Mouse (Mus musculus) large intestine, adult 2 months (tissue): ENCODE measurements at regions not wholly inside any gene's neighbourhood (a gene's known extent, or its start where the extent isn't known, plus 50 kb on each side); places are given as distances from the start of the nearest gene placed in this dataset.

Source experiments
- DNase-seq: peaks from one replicate; pipeline ENCODE4 v3.0.0-alpha.2; 2012; ENCODE audit warnings: low read depth, low spot score
- WGBS: fragments of 180-500 bp; shearing (Covaris S2); methylation state at CpG from one replicate; pipeline ENCODE4 v1.1.7; 2018; 5-methylcytosine and 5-hydroxymethylcytosine counted together

DNA sequence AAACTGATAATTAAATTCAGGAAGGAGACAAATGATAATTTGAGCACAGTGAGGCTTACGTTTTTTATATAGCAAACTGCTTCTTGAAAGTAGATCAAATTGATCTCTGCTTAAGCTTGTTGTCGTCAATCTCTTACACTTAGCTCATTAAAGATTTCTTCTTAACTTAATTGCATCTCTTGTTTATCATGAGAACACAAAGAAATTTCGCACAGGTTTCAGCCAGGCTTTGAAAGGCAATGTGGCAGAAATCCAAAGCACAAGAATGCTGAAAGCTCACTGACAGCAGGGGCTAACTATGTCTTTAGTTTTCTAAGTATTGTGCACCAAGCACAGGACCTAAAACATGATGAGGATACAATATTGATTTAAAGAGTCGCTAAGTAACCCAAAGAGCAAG is 422.3 kb upstream of the A1bg start:
- WGBS, result 79% methylated on average over 4 of the region's 4 CpGs
- no peak for DNase-seq

DNA sequence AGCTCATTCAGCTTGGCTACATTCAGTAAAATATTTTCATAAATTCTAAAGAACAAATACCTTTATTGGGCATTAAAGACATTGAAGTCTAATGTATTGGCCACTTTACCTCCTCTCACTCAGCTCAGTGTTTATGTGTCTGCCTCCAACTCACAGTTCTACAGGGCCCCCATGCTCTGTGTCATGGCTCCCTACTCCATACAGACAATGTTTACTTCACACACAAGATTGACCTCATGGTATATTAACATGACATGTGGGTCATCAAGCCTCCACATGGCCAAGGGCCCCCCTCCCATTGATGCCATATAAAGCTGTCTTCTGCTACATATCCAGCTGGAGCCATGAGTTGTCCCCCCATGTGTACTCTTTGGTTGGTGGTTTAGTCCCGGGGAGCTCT is 419.8 kb upstream of the A1bg start:
- 74% methylated on average over 1 of the region's 1 CpGs for WGBS
- no peak for DNase-seq

DNA sequence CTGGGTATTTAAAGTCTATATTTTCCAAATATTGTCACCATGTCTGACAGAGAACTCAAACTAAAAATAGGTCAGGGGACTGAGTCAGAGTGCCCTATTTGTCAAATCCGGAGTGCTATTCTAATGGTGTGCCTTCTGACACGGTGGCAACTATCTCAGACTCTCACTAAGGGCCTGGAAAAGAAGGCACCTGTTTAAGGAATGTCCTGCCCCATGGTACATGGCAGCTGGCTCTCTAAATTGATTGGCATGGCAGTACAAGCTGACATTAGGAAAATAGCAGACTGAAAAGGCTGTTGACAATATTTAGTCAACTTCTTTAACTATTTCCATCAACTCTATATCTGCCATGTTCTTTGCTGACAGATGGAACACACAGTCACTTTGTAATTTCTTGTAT is 405.1 kb upstream of the A1bg start:
- WGBS, result 79% methylated on average over 2 of the region's 2 CpGs

DNA sequence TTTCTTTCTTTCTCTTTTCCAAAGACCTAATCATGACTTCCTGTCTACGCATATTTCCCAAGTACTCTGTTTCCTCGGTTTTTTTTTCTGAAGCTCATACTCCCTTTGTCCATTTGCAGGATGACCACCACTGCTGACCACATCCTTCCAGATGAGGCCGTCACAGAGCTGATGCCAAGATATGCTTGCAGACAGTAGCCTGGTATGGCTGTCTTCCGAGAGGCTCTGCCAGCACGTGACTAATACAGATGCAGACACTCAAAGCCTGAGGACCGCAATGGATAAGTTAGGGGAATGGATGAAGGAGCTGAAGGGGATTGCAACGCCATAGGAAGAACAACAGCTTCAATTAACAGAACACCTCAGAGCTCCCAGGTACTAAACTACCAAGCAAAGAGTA is 399.4 kb upstream of the A1bg start:
- no peak for DNase-seq
- WGBS, result 91% methylated on average over 7 of the region's 7 CpGs

More for the DNA sequence above, 405.1 kb upstream of the A1bg start:
- DNase-seq, result no peak

DNA sequence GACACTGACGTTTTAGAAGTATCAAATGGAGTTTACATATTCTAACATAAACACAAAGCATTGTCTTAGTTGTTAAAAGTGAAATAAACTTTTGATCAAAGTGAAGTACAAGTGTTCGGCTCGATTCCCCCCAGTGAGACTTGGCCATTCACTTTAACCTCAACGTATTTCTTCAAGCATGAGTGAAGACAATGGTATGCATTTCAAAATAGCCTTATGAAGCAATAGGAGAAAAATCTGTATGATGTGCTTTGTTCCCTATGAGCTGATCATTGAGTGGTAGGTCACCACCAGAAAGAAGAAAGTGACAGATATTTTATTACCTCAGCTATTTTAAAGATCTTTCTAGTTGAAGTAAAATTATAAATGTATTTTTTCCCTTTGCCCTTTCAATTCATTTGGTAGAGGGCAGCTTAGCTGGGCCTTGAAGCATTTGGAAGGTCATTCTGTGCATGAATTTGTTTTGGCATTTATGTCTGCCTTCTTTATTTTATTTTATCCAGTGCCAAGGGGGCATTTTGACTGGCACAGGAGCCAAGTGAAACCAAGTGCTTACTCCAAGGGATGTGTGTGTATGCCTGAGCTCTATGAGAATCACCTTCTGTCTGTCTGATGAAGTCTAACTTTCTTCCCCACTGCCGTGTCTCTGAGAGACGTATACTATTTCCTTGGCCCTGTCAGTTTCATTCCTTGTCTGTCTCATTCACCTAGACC is 386.8 kb upstream of the A1bg start:
- DNase-seq, result no peak

DNA sequence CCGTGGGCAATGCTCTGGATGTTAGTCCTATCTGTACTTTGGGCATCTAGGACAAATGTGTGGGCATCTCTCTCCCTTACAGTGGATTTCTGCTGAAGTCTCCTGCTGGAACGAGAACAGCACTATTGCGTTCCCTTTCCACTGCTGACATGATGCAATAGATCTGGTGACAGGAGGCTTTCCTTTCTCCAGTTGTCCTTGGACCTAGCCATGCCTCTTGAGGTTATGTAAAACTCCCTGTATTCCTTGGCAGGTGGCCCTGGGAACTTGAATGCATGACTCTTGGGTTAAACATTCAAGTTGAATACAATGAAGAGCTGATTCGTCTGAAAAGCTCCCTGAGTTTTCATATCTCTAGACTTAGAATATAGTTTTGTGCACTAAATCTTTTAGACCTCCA is 386.1 kb upstream of the A1bg start:
- WGBS, result 79% methylated on average over 4 of the region's 4 CpGs
- DNase-seq, result no peak

More for the DNA sequence above, 386.8 kb upstream of the A1bg start:
- 81% methylated on average over 6 of the region's 6 CpGs for WGBS

DNA sequence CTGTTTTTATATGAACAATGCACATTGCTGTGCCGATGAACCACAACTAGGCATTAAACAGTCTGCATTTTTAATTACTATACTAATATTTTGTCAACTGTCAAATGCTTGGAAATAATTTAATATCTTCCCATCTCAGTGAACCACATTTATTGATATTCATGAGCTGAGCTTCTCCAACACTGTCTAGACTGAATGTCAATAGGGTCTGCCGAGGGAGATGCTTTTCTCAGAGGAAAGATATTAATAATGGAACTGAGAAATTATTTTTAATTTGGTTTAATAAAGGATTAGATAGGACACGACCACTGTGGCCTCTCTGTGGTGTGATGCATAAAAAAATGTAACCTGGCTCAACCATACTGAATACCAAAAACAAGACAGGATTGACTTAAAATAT is 381.7 kb upstream of the A1bg start:
- WGBS, result 77% methylated on average over 3 of the region's 3 CpGs
- DNase-seq, result no peak

DNA sequence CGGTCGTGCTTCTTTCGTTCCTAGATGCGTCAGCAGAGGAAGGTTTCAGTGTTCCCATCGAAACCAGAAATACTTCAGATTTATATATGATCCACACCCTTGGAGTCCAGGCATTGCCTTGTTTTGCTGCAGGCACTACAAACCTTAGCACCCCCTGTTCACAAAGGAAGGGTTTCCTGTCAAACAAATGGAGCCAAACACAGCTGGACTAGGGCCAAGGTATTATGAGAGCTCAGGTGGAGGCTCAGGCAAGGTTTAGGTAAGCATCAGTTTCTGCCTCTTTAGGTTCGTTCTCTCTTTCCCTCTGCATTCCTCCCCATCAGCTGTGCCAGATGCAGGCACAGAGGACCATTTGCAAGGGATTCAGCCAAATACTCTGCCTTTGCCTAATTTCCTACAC is 377.0 kb upstream of the A1bg start:
- no peak for DNase-seq
- WGBS, result 69% methylated on average over 6 of the region's 6 CpGs

DNA sequence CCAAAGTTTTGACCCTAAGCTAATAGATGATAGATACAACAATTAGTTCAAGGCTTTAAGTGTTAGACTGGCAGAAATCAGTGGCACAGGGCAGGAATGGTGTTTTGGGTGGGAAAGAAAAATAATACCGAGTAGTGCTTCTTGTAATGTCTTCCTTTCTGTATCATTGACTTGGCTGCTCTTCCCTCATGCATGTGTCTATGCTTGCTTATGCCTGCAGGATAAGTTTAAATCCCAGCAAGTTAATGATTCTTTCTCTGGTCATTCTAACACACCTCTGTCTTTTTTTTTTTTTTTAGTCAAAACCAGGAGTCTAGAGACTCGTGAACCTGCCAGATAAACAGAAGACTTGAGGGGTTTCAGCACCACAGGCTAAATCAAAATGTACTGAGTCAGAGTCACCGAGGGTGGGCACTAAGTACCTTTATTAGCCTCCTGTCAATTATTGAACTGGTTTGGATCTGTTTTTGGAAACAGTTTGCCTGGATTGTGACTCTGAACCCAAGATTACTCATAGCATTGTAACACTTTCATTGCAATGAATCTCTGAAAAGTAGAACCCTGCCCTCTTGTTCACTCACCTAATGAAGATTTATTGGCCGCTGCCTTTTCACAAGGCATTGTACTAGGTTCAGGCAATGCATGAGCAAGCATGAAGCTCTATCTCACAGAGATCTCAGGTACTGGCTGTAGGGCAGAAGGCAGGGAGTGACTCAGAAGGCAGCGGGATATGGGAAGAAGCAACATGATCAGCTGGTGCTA is 374.8 kb upstream of the A1bg start:
- WGBS, result 76% methylated on average over 5 of the region's 5 CpGs
- DNase-seq, result no peak

DNA sequence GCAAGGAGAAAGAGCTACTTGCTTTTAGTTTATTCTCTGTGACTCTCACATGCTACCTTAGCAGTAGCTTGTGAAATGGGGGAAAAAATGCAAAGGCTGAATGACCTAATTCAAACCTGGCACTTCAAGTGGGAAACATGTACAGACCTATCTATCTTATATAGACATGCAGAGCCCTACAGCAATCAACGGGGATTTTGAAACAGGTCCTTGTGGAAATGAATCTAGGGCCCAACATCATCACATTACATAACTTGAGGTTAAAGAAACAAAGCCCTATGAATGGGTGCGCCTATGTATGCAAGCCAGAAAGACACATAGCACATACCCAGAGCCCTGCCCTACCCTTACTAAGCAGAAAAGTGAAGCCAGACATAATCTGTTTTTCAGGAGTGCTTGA is 371.8 kb upstream of the A1bg start:
- WGBS, result 90% methylated on average over 2 of the region's 2 CpGs

DNA sequence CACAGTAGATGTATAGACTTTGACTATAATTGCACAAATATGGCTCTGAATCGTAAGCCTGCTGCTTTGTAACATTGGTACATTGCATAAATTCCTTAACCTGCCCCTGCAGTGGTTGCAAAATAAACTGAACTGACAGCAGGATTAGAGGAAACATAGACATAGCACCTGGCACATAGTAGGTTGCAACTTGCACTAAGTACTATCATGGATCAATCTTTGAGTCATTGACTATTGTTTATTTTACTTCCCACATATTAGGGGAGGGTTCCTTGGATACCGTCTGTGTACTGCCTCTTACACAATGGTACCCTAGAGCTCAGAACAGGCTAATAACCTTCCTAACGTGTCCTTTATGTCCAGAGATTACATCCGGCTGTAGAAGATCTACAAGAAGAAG is 371.3 kb upstream of the A1bg start:
- WGBS, result 72% methylated on average over 4 of the region's 4 CpGs
- no peak for DNase-seq

More for the DNA sequence above, 371.8 kb upstream of the A1bg start:
- no peak for DNase-seq

DNA sequence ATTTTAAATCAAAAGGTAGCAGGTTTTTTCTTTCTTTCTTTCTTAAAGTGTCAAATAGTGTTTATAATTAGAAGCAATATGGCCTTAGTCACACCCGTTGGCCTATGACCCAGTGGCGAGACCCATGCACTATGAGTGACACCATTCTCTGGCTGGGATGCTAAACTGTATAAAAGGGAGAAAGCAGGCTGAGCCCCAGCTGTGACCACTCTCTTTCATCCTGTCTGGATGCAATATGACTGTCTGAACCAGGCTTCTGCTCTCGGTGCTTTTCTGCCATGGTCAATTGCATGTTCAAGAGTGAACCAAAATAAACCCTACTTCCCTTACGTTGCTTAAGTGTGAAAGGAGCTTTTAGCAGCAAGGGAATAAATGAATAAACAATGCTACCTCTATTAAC is 346.0 kb upstream of the A1bg start:
- WGBS, result 75% methylated on average over 4 of the region's 4 CpGs
- DNase-seq, result no peak

DNA sequence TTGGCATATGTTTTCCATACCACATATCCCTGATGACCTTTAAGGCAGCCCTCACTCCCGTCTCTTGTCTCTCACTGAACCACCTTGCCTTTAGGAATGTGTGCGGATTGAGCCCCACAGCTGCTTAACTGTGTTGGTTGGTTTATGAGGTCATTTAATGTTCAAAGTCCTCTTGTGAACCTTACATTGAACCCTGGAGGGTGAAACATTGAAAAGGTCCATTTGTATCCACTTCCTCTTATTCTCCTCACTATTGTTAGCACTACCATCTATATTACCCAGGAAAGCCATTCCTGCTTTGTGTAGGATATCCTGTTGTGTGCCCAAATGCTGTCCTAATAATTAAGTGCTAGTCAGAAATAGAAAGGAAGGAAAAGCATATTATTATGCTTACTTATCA is 336.2 kb upstream of the A1bg start:
- 30% methylated on average over 2 of the region's 2 CpGs for WGBS
- peak; percentile 42 for DNase-seq

DNA sequence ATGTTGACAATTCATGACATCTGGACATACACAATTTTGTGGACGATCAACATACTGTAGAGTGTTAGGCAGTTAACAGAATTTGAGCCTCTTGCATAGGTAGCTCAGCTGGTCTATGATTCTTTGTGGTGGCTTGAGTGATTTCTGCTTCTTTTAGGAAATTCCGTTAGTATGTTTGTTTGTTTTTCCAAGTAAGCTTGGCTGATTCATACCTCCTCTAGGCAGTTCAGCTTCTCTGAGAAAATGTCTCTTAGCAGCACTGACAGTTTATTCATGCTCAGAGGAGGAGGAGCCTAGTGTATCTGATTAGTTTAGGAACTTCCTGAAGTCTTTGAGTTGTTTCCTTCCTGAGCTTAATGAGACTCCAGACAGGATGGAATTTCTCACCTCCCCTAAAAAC is 321.7 kb upstream of the A1bg start:
- 79% methylated on average over 2 of the region's 2 CpGs for WGBS
- DNase-seq, result no peak

DNA sequence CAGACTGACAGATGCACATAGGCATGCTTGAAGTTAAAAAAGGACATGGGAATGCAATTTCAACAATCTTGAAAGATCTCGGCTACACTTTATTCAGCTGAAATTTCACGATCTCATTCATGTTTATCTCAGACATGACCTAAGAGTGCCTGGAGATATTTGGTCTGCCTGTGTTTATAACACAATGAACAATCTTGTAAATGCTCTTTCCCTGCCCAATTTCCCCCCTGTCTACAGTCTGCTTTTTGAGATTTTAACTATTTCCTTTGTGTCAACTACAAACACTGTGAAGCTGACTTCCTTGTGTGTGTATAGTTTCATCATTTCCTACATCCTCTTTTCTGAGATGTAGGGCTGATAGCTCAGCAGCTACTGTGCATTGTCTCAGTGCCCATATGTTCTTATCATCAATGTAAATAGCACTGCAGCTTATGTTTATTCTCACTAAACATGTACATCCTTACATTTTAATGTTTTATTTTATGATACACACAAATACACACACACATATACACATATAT is 319.4 kb upstream of the A1bg start:
- DNase-seq, result no peak
- 63% methylated on average over 2 of the region's 2 CpGs for WGBS

DNA sequence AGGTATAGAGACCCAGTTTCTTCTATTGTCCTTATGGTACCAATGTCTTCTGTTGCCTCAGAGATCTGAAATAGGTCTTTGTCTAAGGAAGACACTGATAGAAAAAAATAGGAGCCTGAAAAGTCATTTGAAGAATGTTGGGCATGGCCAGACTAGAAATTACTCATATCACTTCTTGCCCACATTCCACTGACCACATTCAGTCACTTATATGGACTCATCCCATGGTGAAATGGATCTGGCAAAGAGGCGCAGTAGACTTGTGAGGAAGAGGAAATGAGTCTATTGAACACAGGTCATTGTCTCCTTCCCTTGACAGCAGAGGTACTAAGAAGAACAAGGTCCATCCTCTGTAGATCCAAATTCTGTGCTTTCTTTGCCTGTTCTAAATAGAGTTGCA is 318.9 kb upstream of the A1bg start:
- no peak for DNase-seq
- WGBS, result 90% methylated on average over 1 of the region's 1 CpGs

DNA sequence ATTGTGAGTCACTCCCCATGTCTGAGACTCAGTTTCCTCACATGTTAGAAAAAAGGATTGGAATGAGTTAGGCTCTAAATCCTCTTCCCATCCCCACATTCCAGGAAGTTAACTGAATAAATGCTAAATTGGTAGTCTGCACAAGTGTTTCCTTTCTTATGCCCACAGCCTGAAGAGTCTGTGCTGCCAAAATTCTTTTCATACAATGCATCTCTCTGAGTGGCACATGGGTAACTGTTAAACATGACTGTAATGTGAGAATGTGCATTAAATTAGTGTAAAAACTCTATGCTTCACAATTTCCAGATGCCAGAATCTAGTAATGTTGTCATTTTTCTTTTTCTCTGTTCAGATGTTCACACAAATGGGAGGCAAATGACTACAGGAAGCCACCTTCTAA is 317.5 kb upstream of the A1bg start:
- DNase-seq, result no peak

DNA sequence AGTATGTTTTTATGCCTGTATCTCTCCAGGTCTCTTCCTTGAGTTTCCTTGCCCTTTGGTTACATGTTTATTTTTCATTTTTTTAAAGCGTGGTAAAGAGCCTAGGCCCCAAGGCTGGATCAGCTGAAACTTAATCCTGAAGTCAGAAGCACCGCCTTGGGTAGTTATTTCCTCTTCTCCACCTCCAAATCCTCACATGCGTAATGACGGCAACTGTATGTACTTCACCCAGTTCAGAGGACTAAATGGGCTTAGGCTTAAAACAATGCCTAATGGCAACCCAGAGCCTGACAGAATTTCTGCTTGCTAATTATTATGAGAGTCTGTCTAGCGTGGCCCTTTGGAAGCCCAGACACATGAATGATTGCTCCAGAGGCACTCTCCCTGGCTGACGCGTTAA is 316.6 kb upstream of the A1bg start:
- DNase-seq, result no peak
- WGBS, result 79% methylated on average over 7 of the region's 7 CpGs

DNA sequence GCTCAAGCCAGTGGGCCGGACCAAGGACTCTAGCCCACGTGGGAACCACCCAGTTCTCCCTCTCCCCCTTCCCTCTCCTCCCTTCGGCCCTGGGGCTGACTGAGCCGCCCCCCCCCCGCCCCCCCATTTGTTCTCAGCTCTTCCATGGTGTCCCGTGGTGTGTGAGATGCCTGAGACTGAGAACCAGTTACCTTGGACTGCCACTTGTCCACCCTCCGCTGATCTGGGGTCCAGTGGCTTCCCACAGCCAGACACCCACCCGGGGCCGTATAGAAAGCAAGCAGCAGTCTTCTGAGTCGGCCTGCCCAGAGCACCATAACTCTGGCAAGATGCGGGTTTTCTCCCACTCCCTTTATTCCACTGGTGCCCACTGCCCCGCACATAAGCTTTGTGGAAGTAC is 316.2 kb upstream of the A1bg start:
- DNase-seq, result no peak
- 73% methylated on average over 12 of the region's 12 CpGs for WGBS

DNA sequence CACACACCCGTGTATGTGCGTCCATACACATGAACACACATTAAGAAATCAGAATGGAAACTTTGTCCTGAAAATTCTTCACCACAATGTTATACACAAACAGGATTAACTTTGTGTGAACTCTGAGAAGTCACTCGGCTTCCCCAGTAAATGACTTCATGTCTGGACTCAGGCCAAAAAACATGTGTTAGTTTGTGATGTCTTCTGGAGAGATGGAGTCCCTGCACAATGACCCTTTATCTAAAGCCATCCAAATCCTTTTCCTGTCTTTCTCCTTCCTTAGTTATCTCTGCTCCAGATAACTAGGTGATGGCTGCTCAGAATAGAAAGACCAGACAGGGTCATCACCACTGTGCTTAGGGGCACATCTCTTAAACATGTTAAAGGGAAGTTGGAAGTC is 306.8 kb upstream of the A1bg start:
- no peak for DNase-seq
- 52% methylated on average over 3 of the region's 3 CpGs for WGBS

DNA sequence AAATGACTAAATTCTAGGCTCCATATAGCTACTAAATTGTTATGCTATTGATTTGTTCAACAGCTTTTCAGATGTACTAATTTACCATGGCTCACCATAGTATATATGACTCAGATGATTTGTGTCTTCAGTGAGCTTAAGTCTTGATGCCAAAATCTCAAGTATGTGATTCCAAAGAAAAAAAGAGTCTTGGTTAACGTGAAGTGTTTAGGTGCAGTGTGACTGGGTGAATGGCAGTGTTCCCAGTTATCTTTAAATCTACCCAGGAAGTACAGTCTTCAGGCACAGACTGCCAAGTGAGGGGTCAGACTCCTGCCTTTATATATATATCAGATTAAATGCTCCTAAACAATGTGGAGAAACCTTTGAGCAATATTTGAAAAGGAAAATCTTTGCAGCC is 300.1 kb upstream of the A1bg start:
- DNase-seq, result no peak
- 46% methylated on average over 1 of the region's 1 CpGs for WGBS
